Mouse (Mus musculus) forebrain, postnatal 0 days (tissue): ENCODE measurements around the gene Map3k20. TPM values are rescaled to one million over a fixed set of nuclear protein-coding genes. Genes with fewer than 3 reads are reported as not detected.

Experiments
- ATAC-seq: fragments of 200-750 bp; cut with Nextera tagmentation; 2 replicates; pipeline ENCODE4 v1.8.0; 2017; ENCODE audit warnings: mild to moderate bottlenecking, moderate library complexity
- DNase-seq: peaks from one replicate; pipeline ENCODE4 v3.0.0-alpha.2; 2015
- H3K27ac ChIP-seq: fragments of 300-500 bp; sonication (generic); 2 replicates; pipeline ENCODE4 v1.5.1; 2014; ENCODE audit warnings: low read depth, mild to moderate bottlenecking, antibody characterized with exemption, low read length, moderate library complexity, mixed read lengths
- H3K27me3 ChIP-seq: fragments of 300-500 bp; sonication (generic); 2 replicates; pipeline ENCODE4 v1.6.1; 2014; ENCODE audit warnings: mild to moderate bottlenecking, low read length, mixed read lengths; ENCODE audit not compliant: insufficient read depth
- H3K36me3 ChIP-seq: fragments of 300-500 bp; sonication (generic); 2 replicates; pipeline ENCODE4 v1.6.1; 2014; ENCODE audit warnings: mild to moderate bottlenecking, moderate library complexity; ENCODE audit not compliant: insufficient read depth
- H3K4me1 ChIP-seq: fragments of 300-500 bp; sonication (generic); 2 replicates; pipeline ENCODE4 v1.6.1; 2014; ENCODE audit warnings: antibody characterized with exemption; ENCODE audit not compliant: insufficient read depth
- H3K4me2 ChIP-seq: fragments of 300-500 bp; sonication (generic); 2 replicates; pipeline ENCODE4 v1.6.1; 2014; ENCODE audit warnings: low read depth, mild to moderate bottlenecking, moderate library complexity
- H3K4me3 ChIP-seq: fragments of 300-500 bp; sonication (generic); 2 replicates; pipeline ENCODE4 v1.5.1; 2014; ENCODE audit warnings: low read depth, low read length, mixed read lengths
- H3K9ac ChIP-seq: fragments of 300-500 bp; sonication (generic); 2 replicates; pipeline ENCODE4 v1.6.1; 2014; ENCODE audit warnings: mild to moderate bottlenecking
- H3K9me3 ChIP-seq: fragments of 300-500 bp; sonication (generic); 2 replicates; pipeline ENCODE4 v1.6.1; 2016; ENCODE audit warnings: low read length
- CTCF ChIP-seq: sonication (generic); IDR thresholded peaks from 2 replicates; pipeline ENCODE4 v1.5.1; 2016; ENCODE audit warnings: antibody characterized with exemption, control low read depth, low read depth
- WGBS: fragments of 180-500 bp; shearing (Covaris S2); extraction: QIAGEN DNeasy Blood & Tissue Kit; methylation state at CpG from one replicate; pipeline ENCODE4 v1.1.7; 2014; 5-methylcytosine and 5-hydroxymethylcytosine counted together
- polyA plus RNA-seq: library from polyadenylated mRNA; unstranded; fragments of >200 nt; fragmentation: Nextera tagmentation; extraction: Ambion mirVana; gene quantifications from 2 replicates; pipeline ENCODE4 v1.2.1, GENCODE M21; 2015
- total RNA-seq: library from RNA; depleted of rRNA; stranded (reverse); fragments of >200 nt; gene quantifications from 2 replicates; pipeline ENCODE4 v1.2.3, GENCODE M21; 2014

Gene Map3k20
- total and polyA plus RNA-seq, 2 experiments from 2014 or later = 3.6 to 8.9 TPM

GRCm38 (mm10) chr2:72467604-72468003, 182.2 kb downstream of the Map3k20 start:
- H3K27ac ChIP-seq = no peak overlapping the region
- no peaks in the 10 kb centered on the region for H3K36me3 ChIP-seq
- H3K27me3 ChIP-seq = no peaks in the 10 kb centered on the region
- no peaks in the 10 kb centered on the region for H3K4me1 ChIP-seq
- 85% methylated on average over 1 of the region's 1 CpGs for WGBS
- no peak for DNase-seq
- no peaks in the 10 kb centered on the region for H3K9me3 ChIP-seq
- no peak for ATAC-seq
- no peak overlapping the region for H3K9ac ChIP-seq
- no peak overlapping the region for H3K4me3 ChIP-seq
- no peak for TF ChIP-seq CTCF
- no peak overlapping the region for H3K4me2 ChIP-seq

GRCm38 (mm10) chr2:72471415-72472070, 186.1 kb downstream of the Map3k20 start:
- H3K27ac ChIP-seq = no peak overlapping the region
- no peaks in the 10 kb centered on the region for H3K36me3 ChIP-seq
- WGBS = 83% methylated on average over 16 of the region's 16 CpGs

GRCm38 (mm10) chr2:72474531-72475287, 189.3 kb downstream of the Map3k20 start:
- DNase-seq = no peak

More at GRCm38 (mm10) chr2:72471415-72472070, 186.1 kb downstream of the Map3k20 start:
- DNase-seq (no peak), ATAC-seq (no peak)
- Histone ChIP-seq H3K27me3 (no peaks in the 10 kb centered on the region), H3K9ac (no peak overlapping the region), H3K9me3 (no peaks in the 10 kb centered on the region), H3K4me2 (no peak overlapping the region), H3K4me1 (peaks cover 3% of the 10 kb centered on the region; the same call in 1 of the 2 replicates), H3K4me3 (no peak overlapping the region)
- TF ChIP-seq CTCF = no peak

GRCm38 (mm10) chr2:72475423-72475796, 190.0 kb downstream of the Map3k20 start:
- no peak for TF ChIP-seq CTCF
- peak overlapping the region; percentile 57; the same call in 1 of the 2 replicates for H3K9ac ChIP-seq
- H3K4me3 ChIP-seq = peak overlapping the region; percentile 61
- peaks cover 3% of the 10 kb centered on the region; the same call in 1 of the 2 replicates for H3K4me1 ChIP-seq
- H3K9me3 ChIP-seq = no peaks in the 10 kb centered on the region
- H3K4me2 ChIP-seq = peak overlapping the region; percentile 86
- DNase-seq = no peak
- H3K27ac ChIP-seq = 0 out of 2 replicates have a peak overlapping the region, but pooled peaks have one; percentile 83
- H3K36me3 ChIP-seq = no peaks in the 10 kb centered on the region
- ATAC-seq = no peak
- H3K27me3 ChIP-seq = no peaks in the 10 kb centered on the region
- WGBS = 2% methylated on average over 7 of the region's 7 CpGs

More at GRCm38 (mm10) chr2:72474531-72475287, 189.3 kb downstream of the Map3k20 start:
- Histone ChIP-seq H3K27me3 (no peaks in the 10 kb centered on the region), H3K4me3 (no peak overlapping the region), H3K4me2 (no peak overlapping the region), H3K27ac (no peak overlapping the region), H3K36me3 (no peaks in the 10 kb centered on the region), H3K9me3 (no peaks in the 10 kb centered on the region), H3K4me1 (peaks cover 3% of the 10 kb centered on the region; the same call in 1 of the 2 replicates), H3K9ac (no peak overlapping the region)
- ATAC-seq = no peak
- WGBS = 23% methylated on average over 7 of the region's 7 CpGs
- no peak for TF ChIP-seq CTCF

- Histone ChIP-seq H3K4me2 (peak within 1 kb of the TSS; percentile 86), H3K36me3 (no peaks in the 10 kb centered on the region), H3K9ac (peak within 1 kb of the TSS; percentile 57), H3K4me3 (peak within 1 kb of the TSS; percentile 61), H3K4me1 (peaks cover 3% of the 10 kb centered on the region; the same call in 1 of the 2 replicates), H3K27ac (peak within 1 kb of the TSS; percentile 83), H3K27me3 (no peaks in the 10 kb centered on the region), H3K9me3 (no peaks in the 10 kb centered on the region)
- DNase-seq (peak; percentile 75), ATAC-seq (peak; percentile 78)
- under 1% methylated on average over 58 of the region's 58 CpGs for WGBS
- TF ChIP-seq CTCF = no peak
Observed at GRCm38 (mm10) chr2:72475797-72476485, 190.5 kb downstream of the Map3k20 start, which contains the start of gene Cdca7. Cdca7 (plus strand) TSS chr2:72476159.

- peak; percentile 48 for ATAC-seq
Observed at GRCm38 (mm10) chr2:72476486-72477211, 191.2 kb downstream of the Map3k20 start.

More at GRCm38 (mm10) chr2:72476486-72477211, 191.2 kb downstream of the Map3k20 start:
- Histone ChIP-seq H3K9me3 (no peaks in the 10 kb centered on the region), H3K27ac (peak overlapping the region; percentile 83), H3K4me3 (peak overlapping the region; percentile 61), H3K27me3 (no peaks in the 10 kb centered on the region), H3K9ac (peak overlapping the region; percentile 57), H3K4me2 (peak overlapping the region; percentile 86), H3K4me1 (peaks cover 3% of the 10 kb centered on the region; the same call in 1 of the 2 replicates), H3K36me3 (no peaks in the 10 kb centered on the region)
- no peak for TF ChIP-seq CTCF
- peak; percentile 54 for DNase-seq
- WGBS = under 1% methylated on average over 53 of the region's 53 CpGs
